Mouse (Mus musculus) neural tube, embryonic 12.5 days (tissue): ENCODE data around the gene Egfl7. TPM values are rescaled to one million over a fixed set of nuclear protein-coding genes. Genes with fewer than 3 reads are reported as not detected.

Experiments
- ATAC-seq: fragments of 200-750 bp; cut with Nextera tagmentation; 2 replicates; pipeline ENCODE4 v1.8.0; 2017; ENCODE audit warnings: low read depth, mild to moderate bottlenecking, moderate TSS enrichment, moderate library complexity; ENCODE audit not compliant: low FRiP score
- H3K27ac ChIP-seq: fragments of 300-500 bp; sonication (generic); 2 replicates; pipeline ENCODE4 v1.5.1; 2016
- H3K27me3 ChIP-seq: fragments of 300-500 bp; sonication (generic); replicated peaks from 2 replicates; pipeline ENCODE4 v1.6.1; 2016; ENCODE audit warnings: mild to moderate bottlenecking
- H3K36me3 ChIP-seq: fragments of 300-500 bp; sonication (generic); 2 replicates; pipeline ENCODE4 v1.6.1; 2016; ENCODE audit warnings: mild to moderate bottlenecking
- H3K4me1 ChIP-seq: fragments of 300-500 bp; sonication (generic); 2 replicates; pipeline ENCODE4 v1.6.1; 2016
- H3K4me2 ChIP-seq: fragments of 300-500 bp; sonication (generic); replicated peaks from 2 replicates; pipeline ENCODE4 v1.6.1; 2016; ENCODE audit warnings: mild to moderate bottlenecking
- H3K4me3 ChIP-seq: fragments of 300-500 bp; sonication (generic); 2 replicates; pipeline ENCODE4 v1.5.1; 2016
- H3K9ac ChIP-seq: fragments of 300-500 bp; sonication (generic); 2 replicates; pipeline ENCODE4 v1.6.1; 2016; ENCODE audit warnings: mild to moderate bottlenecking
- H3K9me3 ChIP-seq: fragments of 300-500 bp; sonication (generic); 2 replicates; pipeline ENCODE4 v1.6.1; 2016; ENCODE audit warnings: mild to moderate bottlenecking
- WGBS: fragments of 180-500 bp; shearing (Covaris S2); methylation state at CpG from one replicate; pipeline ENCODE4 v1.1.7; 2016; 5-methylcytosine and 5-hydroxymethylcytosine counted together
- polyA plus RNA-seq: library from polyadenylated mRNA; unstranded; fragments of >200 nt; fragmentation: Nextera tagmentation; extraction: Ambion mirVana; gene quantifications from 2 replicates; pipeline ENCODE4 v1.2.1, GENCODE M21; 2016

Gene Egfl7
- polyA plus RNA-seq, 1 experiment from 2014 or later = 74.8 TPM

- no peak overlapping the region for H3K4me3 ChIP-seq
- H3K36me3 ChIP-seq = no peaks in the 10 kb centered on the region
- WGBS = 78% methylated on average over 10 of the region's 10 CpGs
- H3K9me3 ChIP-seq = no peaks in the 10 kb centered on the region
- no peaks in the 10 kb centered on the region for H3K27me3 ChIP-seq
- H3K4me1 ChIP-seq = peaks cover 15% of the 10 kb centered on the region
- no peak overlapping the region for H3K27ac ChIP-seq
- no peak for ATAC-seq
- no peak overlapping the region for H3K9ac ChIP-seq
- no peak overlapping the region for H3K4me2 ChIP-seq
These were observed 30.0 kb upstream of the Egfl7 start for GRCm38 (mm10) chr2:26549801-26550200.

- H3K36me3 ChIP-seq = no peaks in the 10 kb centered on the region
- no peak overlapping the region for H3K9ac ChIP-seq
- H3K27me3 ChIP-seq = no peaks in the 10 kb centered on the region
- no peak overlapping the region for H3K27ac ChIP-seq
- H3K4me3 ChIP-seq = no peak overlapping the region
- no peak for ATAC-seq
- no peaks in the 10 kb centered on the region for H3K9me3 ChIP-seq
- WGBS = 78% methylated on average over 3 of the region's 3 CpGs
- no peak overlapping the region for H3K4me2 ChIP-seq
- peaks cover 15% of the 10 kb centered on the region for H3K4me1 ChIP-seq
These were observed 29.6 kb upstream of the Egfl7 start for GRCm38 (mm10) chr2:26550205-26550604.

- H3K27me3 ChIP-seq = no peaks in the 10 kb centered on the region
- no peak overlapping the region for H3K4me2 ChIP-seq
- ATAC-seq = no peak
- no peaks in the 10 kb centered on the region for H3K9me3 ChIP-seq
- H3K27ac ChIP-seq = no peak overlapping the region
- no peak overlapping the region for H3K9ac ChIP-seq
- H3K4me3 ChIP-seq = no peak overlapping the region
- WGBS = 81% methylated on average over 3 of the region's 3 CpGs
- peaks cover 15% of the 10 kb centered on the region for H3K4me1 ChIP-seq
- H3K36me3 ChIP-seq = no peaks in the 10 kb centered on the region
These were observed 29.0 kb upstream of the Egfl7 start for GRCm38 (mm10) chr2:26550777-26551176.

GRCm38 (mm10) chr2:26551446-26551845, 28.4 kb upstream of the Egfl7 start:
- no peak for ATAC-seq
- H3K27ac ChIP-seq = no peak overlapping the region
- no peaks in the 10 kb centered on the region; the same call in 1 of the 2 replicates for H3K27me3 ChIP-seq
- peaks cover 15% of the 10 kb centered on the region for H3K4me1 ChIP-seq
- no peak overlapping the region for H3K9ac ChIP-seq
- WGBS = 78% methylated on average over 8 of the region's 8 CpGs
- H3K36me3 ChIP-seq = no peaks in the 10 kb centered on the region
- H3K9me3 ChIP-seq = no peaks in the 10 kb centered on the region
- H3K4me2 ChIP-seq = no peak overlapping the region
- H3K4me3 ChIP-seq = no peak overlapping the region

- H3K27me3 ChIP-seq = no peaks in the 10 kb centered on the region; the same call in 1 of the 2 replicates
- no peaks in the 10 kb centered on the region for H3K9me3 ChIP-seq
- no peaks in the 10 kb centered on the region for H3K36me3 ChIP-seq
- ATAC-seq = no peak
- H3K4me2 ChIP-seq = no peak overlapping the region
- H3K27ac ChIP-seq = no peak overlapping the region
- 92% methylated on average over 2 of the region's 2 CpGs for WGBS
- peaks cover 12% of the 10 kb centered on the region for H3K4me1 ChIP-seq
- no peak overlapping the region for H3K4me3 ChIP-seq
- H3K9ac ChIP-seq = no peak overlapping the region
These were observed 27.7 kb upstream of the Egfl7 start for GRCm38 (mm10) chr2:26552066-26552465.

GRCm38 (mm10) chr2:26553904-26554303, 25.9 kb upstream of the Egfl7 start:
- 0 out of 2 replicates have a peak, but pooled peaks cover 3% of the 10 kb centered on the region for H3K4me1 ChIP-seq
- H3K4me2 ChIP-seq = no peak overlapping the region
- WGBS = 74% methylated on average over 9 of the region's 9 CpGs
- no peaks in the 10 kb centered on the region; the same call in 1 of the 2 replicates for H3K27me3 ChIP-seq
- H3K27ac ChIP-seq = no peak overlapping the region
- no peak overlapping the region for H3K4me3 ChIP-seq
- no peak for ATAC-seq
- no peaks in the 10 kb centered on the region for H3K36me3 ChIP-seq
- H3K9ac ChIP-seq = no peak overlapping the region
- no peaks in the 10 kb centered on the region for H3K9me3 ChIP-seq

GRCm38 (mm10) chr2:26555076-26555475, 24.7 kb upstream of the Egfl7 start:
- WGBS = 89% methylated on average over 4 of the region's 4 CpGs

GRCm38 (mm10) chr2:26556535-26556993, 23.2 kb upstream of the Egfl7 start:
- Histone ChIP-seq H3K9ac (no peak overlapping the region), H3K4me1 (peaks cover 16% of the 10 kb centered on the region), H3K36me3 (no peaks in the 10 kb centered on the region), H3K27ac (no peak overlapping the region), H3K4me2 (no peak overlapping the region), H3K27me3 (no peaks in the 10 kb centered on the region; the same call in 1 of the 2 replicates), H3K4me3 (no peak overlapping the region), H3K9me3 (no peaks in the 10 kb centered on the region)
- no peak for ATAC-seq
- WGBS = 60% methylated on average over 4 of the region's 4 CpGs

More at GRCm38 (mm10) chr2:26555076-26555475, 24.7 kb upstream of the Egfl7 start:
- ATAC-seq = no peak
- Histone ChIP-seq H3K9ac (no peak overlapping the region), H3K4me1 (peaks cover 4% of the 10 kb centered on the region; the same call in 1 of the 2 replicates), H3K9me3 (no peaks in the 10 kb centered on the region), H3K27ac (no peak overlapping the region), H3K4me3 (no peak overlapping the region), H3K27me3 (no peaks in the 10 kb centered on the region; the same call in 1 of the 2 replicates), H3K4me2 (no peak overlapping the region), H3K36me3 (no peaks in the 10 kb centered on the region)

GRCm38 (mm10) chr2:26560506-26560905, 19.3 kb upstream of the Egfl7 start:
- H3K9me3 ChIP-seq = no peaks in the 10 kb centered on the region
- H3K4me2 ChIP-seq = no peak overlapping the region
- H3K36me3 ChIP-seq = no peaks in the 10 kb centered on the region
- 77% methylated on average over 5 of the region's 5 CpGs for WGBS
- H3K9ac ChIP-seq = no peak overlapping the region
- peaks cover 19% of the 10 kb centered on the region for H3K4me1 ChIP-seq
- H3K4me3 ChIP-seq = no peak overlapping the region
- no peak overlapping the region for H3K27ac ChIP-seq
- no peaks in the 10 kb centered on the region; the same call in 1 of the 2 replicates for H3K27me3 ChIP-seq
- ATAC-seq = no peak

GRCm38 (mm10) chr2:26561351-26562016, 18.3 kb upstream of the Egfl7 start:
- H3K4me1 ChIP-seq = peaks cover 19% of the 10 kb centered on the region
- no peaks in the 10 kb centered on the region; the same call in 1 of the 2 replicates for H3K27me3 ChIP-seq
- H3K36me3 ChIP-seq = no peaks in the 10 kb centered on the region
- H3K9ac ChIP-seq = no peak overlapping the region
- no peak overlapping the region for H3K4me3 ChIP-seq
- no peak overlapping the region for H3K27ac ChIP-seq
- no peak overlapping the region for H3K4me2 ChIP-seq
- no peaks in the 10 kb centered on the region for H3K9me3 ChIP-seq
- WGBS = 48% methylated on average over 6 of the region's 6 CpGs
- ATAC-seq = peak; percentile 61

- H3K9ac ChIP-seq = no peak overlapping the region
- H3K4me2 ChIP-seq = no peak overlapping the region
- no peak overlapping the region for H3K27ac ChIP-seq
- H3K9me3 ChIP-seq = no peaks in the 10 kb centered on the region
- peak; percentile 55; the same call in 1 of the 2 replicates for ATAC-seq
- 18% methylated on average over 4 of the region's 4 CpGs for WGBS
- H3K36me3 ChIP-seq = no peaks in the 10 kb centered on the region
- no peaks in the 10 kb centered on the region for H3K27me3 ChIP-seq
- H3K4me1 ChIP-seq = peaks cover 7% of the 10 kb centered on the region
- no peak overlapping the region for H3K4me3 ChIP-seq
These were observed 13.6 kb upstream of the Egfl7 start for GRCm38 (mm10) chr2:26566221-26566620.

GRCm38 (mm10) chr2:26570034-26570433, 9.8 kb upstream of the Egfl7 start:
- WGBS = 9% methylated on average over 3 of the region's 3 CpGs
- Histone ChIP-seq H3K36me3 (no peaks in the 10 kb centered on the region), H3K27me3 (no peaks in the 10 kb centered on the region), H3K4me2 (no peak overlapping the region), H3K4me3 (no peak overlapping the region), H3K27ac (no peak overlapping the region), H3K9me3 (no peaks in the 10 kb centered on the region), H3K4me1 (peaks cover 14% of the 10 kb centered on the region), H3K9ac (no peak overlapping the region)
- no peak for ATAC-seq

- 78% methylated on average over 9 of the region's 9 CpGs for WGBS
These were observed 8.4 kb upstream of the Egfl7 start for GRCm38 (mm10) chr2:26571400-26571799.

More at GRCm38 (mm10) chr2:26571400-26571799, 8.4 kb upstream of the Egfl7 start:
- ATAC-seq = no peak
- H3K4me2 ChIP-seq = no peak overlapping the region
- H3K36me3 ChIP-seq = no peaks in the 10 kb centered on the region
- no peaks in the 10 kb centered on the region for H3K27me3 ChIP-seq
- H3K9ac ChIP-seq = no peak overlapping the region
- no peaks in the 10 kb centered on the region for H3K9me3 ChIP-seq
- H3K27ac ChIP-seq = no peak overlapping the region
- H3K4me1 ChIP-seq = peaks cover 14% of the 10 kb centered on the region
- no peak overlapping the region for H3K4me3 ChIP-seq
